Mouse (Mus musculus): ENCODE data around the gene Sdccag8. TPM values are rescaled to one million over a fixed set of nuclear protein-coding genes. Genes with fewer than 3 reads are reported as not detected.

Gene Sdccag8
- polyA plus RNA-seq, 1 experiment from 2014 or later = 31.5 TPM

DNA sequence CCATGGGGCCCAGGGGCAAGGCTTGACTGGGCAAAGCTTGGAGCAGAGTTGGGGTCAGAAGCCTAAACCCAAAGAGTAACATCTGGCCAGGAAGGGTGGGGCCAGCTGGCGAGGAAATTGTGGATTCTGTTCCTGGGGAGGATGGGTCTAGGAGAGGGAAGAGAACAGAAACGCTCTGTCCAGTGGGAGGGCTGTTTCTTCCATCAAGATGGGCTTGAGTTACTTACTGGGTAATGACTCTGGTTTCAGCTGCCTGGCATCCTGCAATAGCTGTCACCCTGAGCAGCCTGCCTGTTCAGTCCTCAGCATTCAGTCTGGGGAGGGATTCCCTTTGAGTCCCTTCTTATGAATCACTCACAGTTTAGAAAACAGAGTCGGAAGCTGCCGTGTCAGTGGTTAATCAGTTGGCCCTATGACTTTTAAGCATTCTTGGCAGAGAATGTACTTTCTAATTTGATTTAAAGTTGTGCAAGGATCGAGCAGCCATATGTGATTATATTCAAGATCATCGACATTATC is 200.5 kb downstream of the Sdccag8 start:
- no peak overlapping the region for H3K4me2 ChIP-seq (ENCODE audit: low read length)
- peaks cover 25% of the 10 kb centered on the region for H3K4me1 ChIP-seq (ENCODE audit: control insufficient read depth, insufficient read depth, low read length)
- H3K27me3 ChIP-seq (replicated peaks; ENCODE audit: control insufficient read depth, insufficient read depth, low read length) = no peaks in the 10 kb centered on the region
- WGBS = 55% methylated on average over 6 of the region's 6 CpGs
- no peak; the same call in none of the 2 replicates for ATAC-seq
- DNase-seq (ENCODE audit: low spot score) = no peak
- no peak overlapping the region for H3K4me3 ChIP-seq (ENCODE audit: low read depth, low read length)
- no peaks in the 10 kb centered on the region for H3K9me3 ChIP-seq (replicated peaks; ENCODE audit: control insufficient read depth, low read length)
- H3K27ac ChIP-seq (ENCODE audit: low read depth, low read length) = peak overlapping the region; percentile 52; the same call in 1 of the 2 replicates
- H3K36me3 ChIP-seq (ENCODE audit: control insufficient read depth, insufficient read depth, low read length) = peaks cover 5% of the 10 kb centered on the region; the same call in 1 of the 2 replicates
- no peak overlapping the region for H3K9ac ChIP-seq (ENCODE audit: low read length)

DNA sequence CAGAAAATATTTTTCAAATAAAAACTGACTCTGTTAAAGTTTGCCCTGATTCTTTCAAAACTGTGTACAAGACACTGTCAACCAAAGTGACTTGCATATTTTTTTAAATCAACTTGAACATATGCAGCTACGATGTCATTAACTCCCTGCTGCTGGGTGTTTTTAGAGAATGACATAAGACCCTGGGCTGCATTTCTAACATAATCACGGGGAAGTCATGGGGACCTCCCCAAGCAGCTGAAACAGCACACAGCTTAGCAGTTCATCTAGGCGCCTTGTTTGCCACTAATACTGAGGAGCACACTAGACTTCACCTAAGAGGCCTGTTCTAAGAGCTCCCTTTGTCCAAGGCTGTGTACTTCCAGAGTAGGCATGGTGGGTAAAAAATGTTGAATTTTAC is 201.5 kb downstream of the Sdccag8 start:
- no peak overlapping the region for H3K4me2 ChIP-seq (ENCODE audit: low read length)
- H3K9ac ChIP-seq (ENCODE audit: low read length) = no peak overlapping the region
- peaks cover 15% of the 10 kb centered on the region for H3K4me1 ChIP-seq (ENCODE audit: control insufficient read depth, insufficient read depth, low read length)
- peaks cover 11% of the 10 kb centered on the region; the same call in 1 of the 2 replicates for H3K36me3 ChIP-seq (ENCODE audit: control insufficient read depth, insufficient read depth, low read length)
- 0 out of 2 replicates have a peak overlapping the region, but pooled peaks have one; percentile 4 for H3K27ac ChIP-seq (ENCODE audit: low read depth, low read length)
- no peaks in the 10 kb centered on the region for H3K27me3 ChIP-seq (replicated peaks; ENCODE audit: control insufficient read depth, insufficient read depth, low read length)
- H3K4me3 ChIP-seq (ENCODE audit: low read depth, low read length) = no peak overlapping the region
- 37% methylated on average over 3 of the region's 3 CpGs for WGBS
- H3K9me3 ChIP-seq (replicated peaks; ENCODE audit: control insufficient read depth, low read length) = no peaks in the 10 kb centered on the region
- peak; percentile 56 for DNase-seq (ENCODE audit: low spot score)
- ATAC-seq = no peak

DNA sequence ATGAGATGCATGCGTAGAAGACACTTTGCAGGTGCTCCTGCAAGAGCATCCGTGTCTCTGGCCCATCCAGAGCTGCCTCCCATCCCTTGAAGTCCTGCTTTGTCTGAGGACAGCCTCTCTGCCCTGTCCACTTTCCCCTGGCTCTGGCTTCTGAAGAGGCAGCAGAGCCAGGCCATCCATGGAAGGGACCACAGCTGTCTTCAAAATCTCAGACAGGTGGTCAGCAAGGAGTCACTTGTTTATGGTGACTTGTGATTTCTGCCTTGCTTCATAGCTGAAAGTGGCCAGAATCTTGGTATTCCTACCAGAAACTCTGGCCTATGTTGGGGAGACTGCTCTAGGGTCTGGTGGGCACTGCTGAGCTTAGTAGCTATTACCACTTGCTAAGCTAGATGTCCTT is 202.3 kb downstream of the Sdccag8 start:
- H3K4me3 ChIP-seq (ENCODE audit: low read depth, low read length) = no peak overlapping the region
- H3K36me3 ChIP-seq (ENCODE audit: control insufficient read depth, insufficient read depth, low read length) = peaks cover 19% of the 10 kb centered on the region; the same call in 1 of the 2 replicates
- DNase-seq (ENCODE audit: low spot score) (no peak), ATAC-seq (no peak)
- no peaks in the 10 kb centered on the region for H3K27me3 ChIP-seq (replicated peaks; ENCODE audit: control insufficient read depth, insufficient read depth, low read length)
- no peak overlapping the region for H3K4me2 ChIP-seq (ENCODE audit: low read length)
- H3K4me1 ChIP-seq (ENCODE audit: control insufficient read depth, insufficient read depth, low read length) = peaks cover 12% of the 10 kb centered on the region
- 91% methylated on average over 2 of the region's 2 CpGs for WGBS
- peak overlapping the region; percentile 4 for H3K27ac ChIP-seq (ENCODE audit: low read depth, low read length)
- H3K9ac ChIP-seq (ENCODE audit: low read length) = no peak overlapping the region
- H3K9me3 ChIP-seq (replicated peaks; ENCODE audit: control insufficient read depth, low read length) = no peaks in the 10 kb centered on the region

DNA sequence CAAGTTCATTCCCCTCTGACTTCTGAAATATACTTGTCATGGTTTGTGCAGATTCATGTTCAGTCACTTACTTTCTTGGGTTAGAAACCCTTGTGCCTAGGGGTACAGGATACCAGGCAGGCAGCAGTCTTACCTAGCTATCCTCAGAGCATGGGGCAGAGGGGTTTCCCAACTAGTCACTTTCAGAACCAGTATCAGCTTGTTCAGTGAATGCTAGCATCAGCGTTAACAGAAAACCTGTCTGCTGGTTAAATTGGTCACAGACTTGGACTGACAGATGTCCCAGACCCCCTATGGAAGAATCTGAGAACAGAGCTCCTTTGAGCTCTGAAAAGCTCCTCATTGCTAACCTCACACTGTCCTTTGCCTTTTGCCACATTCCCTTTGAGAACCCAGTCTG is 204.3 kb downstream of the Sdccag8 start:
- DNase-seq (ENCODE audit: low spot score) = no peak
- WGBS = 84% methylated on average over 1 of the region's 1 CpGs
- peaks cover 12% of the 10 kb centered on the region for H3K4me1 ChIP-seq (ENCODE audit: control insufficient read depth, insufficient read depth, low read length)

DNA sequence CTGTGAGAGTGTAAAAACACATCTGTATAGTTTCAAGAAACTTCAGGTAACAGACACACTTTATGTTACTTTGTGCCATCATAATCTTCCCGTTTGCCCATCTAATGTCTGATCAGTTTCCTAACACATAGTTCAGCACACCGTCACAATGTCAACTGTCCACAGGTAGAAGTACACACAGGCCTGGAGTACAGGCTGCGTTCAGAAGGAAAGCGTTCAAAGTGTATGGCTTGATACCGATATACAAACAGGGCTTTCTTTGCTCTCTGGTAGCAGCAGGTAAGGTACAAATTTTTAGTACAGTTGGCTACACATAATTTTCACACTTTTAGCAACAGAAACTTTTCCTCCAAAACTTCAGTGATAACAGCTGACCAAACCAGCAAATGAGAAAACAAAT is 205.2 kb downstream of the Sdccag8 start:
- no peak for DNase-seq (ENCODE audit: low spot score)
- H3K27ac ChIP-seq (ENCODE audit: low read depth, low read length) = no peak overlapping the region
- 98% methylated on average over 5 of the region's 5 CpGs for WGBS
- H3K4me3 ChIP-seq (ENCODE audit: low read depth, low read length) = no peak overlapping the region
- H3K9ac ChIP-seq (ENCODE audit: low read length) = no peak overlapping the region
- peaks cover 43% of the 10 kb centered on the region for H3K36me3 ChIP-seq (ENCODE audit: control insufficient read depth, insufficient read depth, low read length)
- H3K9me3 ChIP-seq (replicated peaks; ENCODE audit: control insufficient read depth, low read length) = no peaks in the 10 kb centered on the region
- H3K4me2 ChIP-seq (ENCODE audit: low read length) = no peak overlapping the region
- peaks cover 12% of the 10 kb centered on the region for H3K4me1 ChIP-seq (ENCODE audit: control insufficient read depth, insufficient read depth, low read length)
- H3K27me3 ChIP-seq (replicated peaks; ENCODE audit: control insufficient read depth, insufficient read depth, low read length) = no peaks in the 10 kb centered on the region
- ATAC-seq = no peak

More for the DNA sequence above, 204.3 kb downstream of the Sdccag8 start:
- Histone ChIP-seq H3K9me3 (replicated peaks; ENCODE audit: control insufficient read depth, low read length) (no peaks in the 10 kb centered on the region), H3K4me3 (ENCODE audit: low read depth, low read length) (no peak overlapping the region), H3K9ac (ENCODE audit: low read length) (no peak overlapping the region), H3K27ac (ENCODE audit: low read depth, low read length) (no peak overlapping the region), H3K36me3 (ENCODE audit: control insufficient read depth, insufficient read depth, low read length) (peaks cover 34% of the 10 kb centered on the region), H3K4me2 (ENCODE audit: low read length) (no peak overlapping the region), H3K27me3 (replicated peaks; ENCODE audit: control insufficient read depth, insufficient read depth, low read length) (no peaks in the 10 kb centered on the region)
- no peak for ATAC-seq

DNA sequence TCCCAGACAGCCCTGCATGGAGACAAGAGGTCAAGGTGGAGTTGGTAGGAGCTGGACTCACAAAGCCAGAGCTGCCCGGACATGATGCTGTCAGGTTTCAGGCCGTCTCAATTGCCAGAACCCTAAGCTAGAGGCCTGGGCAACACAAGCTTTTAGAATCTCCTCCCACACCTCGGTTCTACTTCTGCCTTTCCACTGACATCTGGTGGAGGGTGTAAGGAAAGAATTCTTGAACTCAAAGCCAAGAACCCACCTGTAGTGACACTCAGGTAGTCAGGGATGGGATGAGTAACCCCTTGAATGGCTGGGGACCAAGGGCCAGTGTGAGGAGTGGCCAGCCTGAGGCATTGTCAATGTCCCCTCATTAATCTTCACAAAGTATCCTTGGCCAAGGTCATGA is 208.3 kb downstream of the Sdccag8 start:
- Histone ChIP-seq H3K27me3 (replicated peaks; ENCODE audit: control insufficient read depth, insufficient read depth, low read length) (no peaks in the 10 kb centered on the region), H3K27ac (ENCODE audit: low read depth, low read length) (no peak overlapping the region), H3K9me3 (replicated peaks; ENCODE audit: control insufficient read depth, low read length) (no peaks in the 10 kb centered on the region), H3K36me3 (ENCODE audit: control insufficient read depth, insufficient read depth, low read length) (peaks cover 53% of the 10 kb centered on the region), H3K4me1 (ENCODE audit: control insufficient read depth, insufficient read depth, low read length) (no peaks in the 10 kb centered on the region), H3K4me2 (ENCODE audit: low read length) (no peak overlapping the region), H3K4me3 (ENCODE audit: low read depth, low read length) (no peak overlapping the region), H3K9ac (ENCODE audit: low read length) (no peak overlapping the region)
- WGBS = 79% methylated on average over 3 of the region's 3 CpGs
- ATAC-seq (no peak), DNase-seq (ENCODE audit: low spot score) (no peak)

DNA sequence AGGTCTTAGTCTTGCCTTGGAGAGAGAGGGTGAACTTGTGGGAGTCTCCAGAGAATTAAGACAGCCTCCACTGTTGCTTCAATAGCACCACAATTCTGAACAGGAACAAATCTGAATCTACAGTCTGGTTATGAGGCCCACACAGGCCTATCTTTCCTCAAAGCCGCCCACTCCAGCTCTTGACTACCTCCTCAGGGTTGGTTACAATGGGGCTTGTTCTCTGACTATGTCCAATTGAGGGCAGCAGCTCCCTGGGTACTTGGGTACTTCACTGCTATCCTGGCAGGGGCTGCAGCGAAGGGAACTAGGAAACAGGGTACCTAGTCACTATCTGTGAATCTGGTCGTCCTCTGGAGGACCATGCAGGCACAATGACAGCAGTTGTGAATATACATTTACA is 213.2 kb downstream of the Sdccag8 start:
- no peak overlapping the region for H3K4me3 ChIP-seq (ENCODE audit: low read depth, low read length)
- 0 out of 2 replicates have a peak, but pooled peaks have one; percentile 25 for ATAC-seq
- H3K9me3 ChIP-seq (replicated peaks; ENCODE audit: control insufficient read depth, low read length) = no peaks in the 10 kb centered on the region
- no peak for DNase-seq (ENCODE audit: low spot score)
- H3K27me3 ChIP-seq (replicated peaks; ENCODE audit: control insufficient read depth, insufficient read depth, low read length) = no peaks in the 10 kb centered on the region
- no peak overlapping the region for H3K27ac ChIP-seq (ENCODE audit: low read depth, low read length)
- 76% methylated on average over 3 of the region's 3 CpGs for WGBS
- no peak overlapping the region for H3K4me2 ChIP-seq (ENCODE audit: low read length)
- H3K9ac ChIP-seq (ENCODE audit: low read length) = no peak overlapping the region
- H3K4me1 ChIP-seq (ENCODE audit: control insufficient read depth, insufficient read depth, low read length) = peaks cover 3% of the 10 kb centered on the region; the same call in 1 of the 2 replicates
- peaks cover 54% of the 10 kb centered on the region for H3K36me3 ChIP-seq (ENCODE audit: control insufficient read depth, insufficient read depth, low read length)

DNA sequence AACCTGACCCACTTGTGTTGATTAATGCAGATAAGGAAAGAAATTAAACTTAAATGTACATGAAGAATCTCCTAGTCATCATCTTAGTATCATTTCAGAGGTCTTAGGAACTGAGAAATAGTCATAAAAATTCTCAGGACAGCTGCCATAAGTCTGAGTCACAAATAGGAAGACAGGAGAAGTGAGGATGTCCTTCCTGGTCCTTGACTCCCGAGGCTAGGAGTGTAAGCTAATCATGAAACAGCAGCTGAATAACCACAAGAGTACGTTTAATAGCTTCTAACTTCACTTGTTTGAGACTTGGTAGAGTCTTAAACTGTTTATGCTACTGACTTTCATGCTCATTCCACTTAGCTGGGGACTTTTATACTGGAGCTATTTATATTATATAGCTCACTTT is 214.6 kb downstream of the Sdccag8 start:
- DNase-seq (ENCODE audit: low spot score) = no peak
- Histone ChIP-seq H3K4me1 (ENCODE audit: control insufficient read depth, insufficient read depth, low read length) (peaks cover 3% of the 10 kb centered on the region; the same call in 1 of the 2 replicates), H3K4me3 (ENCODE audit: low read depth, low read length) (no peak overlapping the region), H3K27ac (ENCODE audit: low read depth, low read length) (no peak overlapping the region), H3K4me2 (ENCODE audit: low read length) (no peak overlapping the region), H3K9me3 (replicated peaks; ENCODE audit: control insufficient read depth, low read length) (no peaks in the 10 kb centered on the region), H3K27me3 (replicated peaks; ENCODE audit: control insufficient read depth, insufficient read depth, low read length) (no peaks in the 10 kb centered on the region), H3K9ac (ENCODE audit: low read length) (no peak overlapping the region), H3K36me3 (ENCODE audit: control insufficient read depth, insufficient read depth, low read length) (peaks cover 42% of the 10 kb centered on the region)
- no peak for ATAC-seq
- 87% methylated on average over 2 of the region's 2 CpGs for WGBS

DNA sequence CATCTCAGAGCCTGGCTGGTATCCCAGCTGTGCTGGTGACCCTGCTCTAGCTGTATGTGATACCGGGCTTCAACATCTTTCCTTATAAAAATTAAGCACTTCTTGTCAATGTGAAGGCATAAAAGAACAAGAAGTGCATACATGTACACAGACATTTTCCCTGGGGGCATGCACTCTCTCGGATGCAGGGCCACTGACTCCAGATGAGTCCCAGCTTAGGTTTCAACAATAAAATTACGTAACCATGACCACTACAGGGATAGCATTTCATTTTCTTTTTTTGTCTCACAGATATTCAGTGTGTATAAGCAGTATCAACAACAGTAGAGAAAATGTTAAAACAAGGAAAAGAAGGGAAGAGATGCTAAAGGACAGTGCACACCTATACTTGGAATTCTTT is 216.2 kb downstream of the Sdccag8 start:
- no peak overlapping the region for H3K9ac ChIP-seq (ENCODE audit: low read length)
- peaks cover 31% of the 10 kb centered on the region for H3K36me3 ChIP-seq (ENCODE audit: control insufficient read depth, insufficient read depth, low read length)
- no peak overlapping the region for H3K27ac ChIP-seq (ENCODE audit: low read depth, low read length)
- H3K27me3 ChIP-seq (replicated peaks; ENCODE audit: control insufficient read depth, insufficient read depth, low read length) = no peaks in the 10 kb centered on the region
- H3K4me1 ChIP-seq (ENCODE audit: control insufficient read depth, insufficient read depth, low read length) = peaks cover 3% of the 10 kb centered on the region; the same call in 1 of the 2 replicates
- H3K4me3 ChIP-seq (ENCODE audit: low read depth, low read length) = no peak overlapping the region
- H3K9me3 ChIP-seq (replicated peaks; ENCODE audit: control insufficient read depth, low read length) = no peaks in the 10 kb centered on the region
- H3K4me2 ChIP-seq (ENCODE audit: low read length) = no peak overlapping the region
- ATAC-seq (no peak), DNase-seq (ENCODE audit: low spot score) (no peak)
- WGBS = 90% methylated on average over 3 of the region's 3 CpGs

Measured in forebrain, embryonic 14.5 days (tissue).